Mouse (Mus musculus): ENCODE measurements around the gene Lysmd1. TPM values are rescaled to one million over a fixed set of nuclear protein-coding genes. Genes with fewer than 3 reads are reported as not detected.

Lysmd1 gene
- total RNA-seq, 2 experiments from 2014 or later, result 23.2 to 23.5 TPM

Small RNA genes lying within 50 kb of the gene (microRNA-seq; reads per million reads assigned to microRNA genes)
- gene Mir8099-1, result not detected

Other genes starting within 250 kb of the Lysmd1 start
- 100 to 1,000 TPM; 274 to 309 TPM for gene Psmb4, start 247.1 kb upstream of the Lysmd1 start, total RNA-seq (2021)
- gene Selenbp1, start 201.0 kb upstream of the Lysmd1 start, total RNA-seq (2021), result 1 to 10 TPM; 3.2 to 3.8 TPM
- 10 to 100 TPM; 26.8 to 27.5 TPM for gene Rfx5, start 180.0 kb upstream of the Lysmd1 start, total RNA-seq (2021)
- 10 to 100 TPM; 47.9 to 49.7 TPM for gene Pi4kb, start 159.4 kb upstream of the Lysmd1 start, total RNA-seq (2021)
- 10 to 100 TPM; 20.8 to 21.8 TPM for gene Zfp687, start 118.6 kb upstream of the Lysmd1 start, total RNA-seq (2021)
- 100 to 1,000 TPM; 155 to 167 TPM for gene Psmd4, start 91.5 kb upstream of the Lysmd1 start, total RNA-seq (2021)
- gene Pip5k1a, start 27.2 kb upstream of the Lysmd1 start, total RNA-seq (2021), result 10 to 100 TPM; 27.8 to 29.2 TPM
- 10 to 100 TPM; 41.6 to 43.7 TPM for gene Vps72, start 23.1 kb upstream of the Lysmd1 start, total RNA-seq (2021)
- under 1 TPM; 0.81 to 0.83 TPM for gene Tmod4, start 9.6 kb upstream of the Lysmd1 start, total RNA-seq (2021)
- gene Scnm1, start 77 bp upstream of the Lysmd1 start, total RNA-seq (2021), result 10 to 100 TPM; 30.5 to 36.6 TPM
- gene Tnfaip8l2, start 8.3 kb downstream of the Lysmd1 start, total RNA-seq (2021), result 1 to 10 TPM; 2.7 to 2.8 TPM
- gene Sema6c, start 26.4 kb downstream of the Lysmd1 start, total RNA-seq (2021), result 10 to 100 TPM; 60.5 to 73.6 TPM
- gene Gabpb2, start 83.8 kb downstream of the Lysmd1 start, total RNA-seq (2021), result 1 to 10 TPM; 7.6 to 8.5 TPM
- 10 to 100 TPM; 66.1 to 71.3 TPM for gene Cdc42se1, start 94.6 kb downstream of the Lysmd1 start, total RNA-seq (2021)
- gene Mllt11, start 98.1 kb downstream of the Lysmd1 start, total RNA-seq (2021), result 100 to 1,000 TPM; 599 to 606 TPM
- not detected for gene Gm128, start 107.5 kb downstream of the Lysmd1 start, total RNA-seq (2021)
- under 1 TPM; 0.58 to 0.63 TPM for gene Bnipl, start 117.1 kb downstream of the Lysmd1 start, total RNA-seq (2021)
- gene Mindy1, start 147.3 kb downstream of the Lysmd1 start, total RNA-seq (2021), result 10 to 100 TPM; 25.3 to 26.2 TPM
- 10 to 100 TPM; 44.3 to 46.4 TPM for gene Prune1, start 148.0 kb downstream of the Lysmd1 start, total RNA-seq (2021)
- under 1 TPM; 0.36 to 0.41 TPM for gene Anxa9, start 173.1 kb downstream of the Lysmd1 start, total RNA-seq (2021)
- 10 to 100 TPM; 39.2 to 40.3 TPM for gene Cers2, start 180.7 kb downstream of the Lysmd1 start, total RNA-seq (2021)
- 10 to 100 TPM; 46.8 to 47.2 TPM for gene Setdb1, start 223.1 kb downstream of the Lysmd1 start, total RNA-seq (2021)